Comparison of ENCODE assay signal across 23 mouse cellular contexts in the genomic region with DNA sequence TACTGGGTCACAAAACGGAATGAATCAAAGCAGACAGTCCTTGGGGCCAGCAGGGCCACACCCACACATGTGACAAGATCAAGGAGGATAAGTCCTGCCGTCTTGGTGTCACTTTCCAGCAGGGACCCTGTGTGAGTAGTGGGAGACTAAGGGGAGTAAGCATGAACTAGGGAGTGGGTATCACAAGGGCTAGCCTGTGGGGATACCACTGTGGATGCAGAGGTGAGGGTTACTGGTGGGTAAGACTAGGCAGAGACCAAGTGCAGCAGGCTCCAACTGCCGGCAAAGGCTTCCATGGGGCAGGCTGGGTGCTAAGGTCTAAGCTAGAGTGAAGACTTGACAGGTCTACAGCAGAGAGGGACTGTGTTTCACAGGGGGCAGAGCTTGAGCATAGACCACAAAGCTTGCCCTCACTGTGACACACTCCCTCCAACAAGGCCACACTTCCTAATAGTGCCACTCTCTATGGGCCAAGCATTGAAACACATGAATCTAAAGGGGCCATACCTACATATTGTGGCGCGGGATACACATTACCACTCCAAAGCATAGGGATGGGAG. TPM values are rescaled to one million over a fixed set of nuclear protein-coding genes. Genes with fewer than 3 reads are reported as not detected.
DNase-seq lines count a peak whose midpoint lies in the region; ATAC-seq and TF ChIP-seq lines count a peak whose summit lies in the region.
"Had no signal": no experiment of that assay in that cellular context is flagged by ENCODE, and none has a peak within 500 bp of the region (broad histone marks: within the 10 kb centered on the region; RNA-seq: fewer than 3 reads in every experiment).

No protein-coding gene starts in this region.

- H3K4me2 ChIP-seq in heart, embryonic 11.5 days: no peak overlapping the region
- H3K4me2 ChIP-seq in liver, embryonic 11.5 days: no peak overlapping the region
- no peak overlapping the region for H3K4me2 ChIP-seq in liver, embryonic 12.5 days
- no peak overlapping the region for H3K4me2 ChIP-seq in myocyte (ENCODE audit: low read depth)
- H3K4me2 ChIP-seq: embryonic facial prominence, embryonic 12.5 days; forebrain, embryonic 12.5 days; hindbrain, embryonic 14.5 days; intestine, embryonic 15.5 days; kidney, embryonic 15.5 days; midbrain, embryonic 12.5 days had no signal

- no peak for TF ChIP-seq POLR2A in myocyte (IDR thresholded peaks at IDR 0.05; ENCODE audit: insufficient read length, low read depth)

- no peak overlapping the region for H3K27ac ChIP-seq in heart, embryonic 11.5 days (ENCODE audit: low read depth, low read length)
- H3K27ac ChIP-seq in liver, embryonic 11.5 days (ENCODE audit: low read depth, low read length): no peak overlapping the region
- H3K27ac ChIP-seq in liver, embryonic 12.5 days: no peak overlapping the region
- H3K27ac ChIP-seq: embryonic facial prominence, embryonic 12.5 days; forebrain, embryonic 12.5 days; hindbrain, embryonic 14.5 days; intestine, embryonic 15.5 days; kidney, embryonic 15.5 days; liver, embryonic 14.5 days; midbrain, embryonic 12.5 days; stomach, postnatal 0 days had no signal

- H3K9ac ChIP-seq in heart, embryonic 11.5 days (ENCODE audit: low read depth, low read length): no peak overlapping the region
- no peak overlapping the region for H3K9ac ChIP-seq in liver, embryonic 11.5 days (ENCODE audit: low read depth, low read length)
- no peak overlapping the region for H3K9ac ChIP-seq in liver, embryonic 12.5 days
- H3K9ac ChIP-seq: embryonic facial prominence, embryonic 12.5 days; forebrain, embryonic 12.5 days; hindbrain, embryonic 14.5 days; intestine, embryonic 15.5 days; kidney, embryonic 15.5 days; liver, embryonic 14.5 days; midbrain, embryonic 12.5 days had no signal

- no peak overlapping the region for H3ac ChIP-seq in myocyte (ENCODE audit: control insufficient read depth, insufficient read length)

- peak; percentile 33 for DNase-seq in heart, adult 11 months
- DNase-seq in liver, embryonic 11.5 days (ENCODE audit: low spot score): peak; percentile 29
- peak; percentile 15 for DNase-seq in ZHBTc4 (ENCODE audit: low read depth, low spot score)
- DNase-seq in lung, postnatal 4 days: no peak
- DNase-seq: adrenal gland, postnatal 25 days; cerebellum, adult 9-10 months; heart, postnatal 4 days; right cerebral cortex, postnatal 14 days had no signal

- no peak for ATAC-seq in heart, embryonic 11.5 days (replicated peaks; ENCODE audit: insufficient number of reproducible peaks, low FRiP score, low TSS enrichment)
- no peak for ATAC-seq in liver, embryonic 11.5 days (replicated peaks; ENCODE audit: low FRiP score)
- ATAC-seq in liver, embryonic 12.5 days: no peak; the same call in 1 of the 2 replicates
- ATAC-seq: activated CD4-positive, CD25-positive, alpha-beta regulatory T cell, adult 4 months; intestine, embryonic 15.5 days; lung, postnatal 0 days had no signal

- no peaks in the 10 kb centered on the region for H3K4me1 ChIP-seq in heart, embryonic 11.5 days (ENCODE audit: control insufficient read depth, insufficient read depth, low read length)
- no peaks in the 10 kb centered on the region for H3K4me1 ChIP-seq in liver, embryonic 11.5 days (replicated peaks; ENCODE audit: control insufficient read depth, insufficient read depth, low read length)
- no peaks in the 10 kb centered on the region for H3K4me1 ChIP-seq in liver, embryonic 12.5 days
- H3K4me1 ChIP-seq: embryonic facial prominence, embryonic 12.5 days; forebrain, embryonic 12.5 days; intestine, embryonic 15.5 days; kidney, embryonic 15.5 days; midbrain, embryonic 12.5 days had no signal

- no peaks in the 10 kb centered on the region for H3K79me2 ChIP-seq in myocyte (ENCODE audit: control insufficient read depth, insufficient read depth)

- H3K9me3 ChIP-seq in heart, embryonic 11.5 days (replicated peaks; ENCODE audit: control insufficient read depth, low read length): no peaks in the 10 kb centered on the region
- H3K9me3 ChIP-seq in liver, embryonic 11.5 days (ENCODE audit: control insufficient read depth, low read length): no peaks in the 10 kb centered on the region
- H3K9me3 ChIP-seq in liver, embryonic 12.5 days (replicated peaks): no peaks in the 10 kb centered on the region
- H3K9me3 ChIP-seq: embryonic facial prominence, embryonic 12.5 days; forebrain, embryonic 12.5 days; G1E; intestine, embryonic 15.5 days; kidney, embryonic 15.5 days; midbrain, embryonic 12.5 days had no signal

- H3K27me3 ChIP-seq in heart, embryonic 11.5 days (ENCODE audit: control insufficient read depth, insufficient read depth, low read length): no peaks in the 10 kb centered on the region
- no peaks in the 10 kb centered on the region for H3K27me3 ChIP-seq in liver, embryonic 11.5 days (replicated peaks; ENCODE audit: control insufficient read depth, insufficient read depth, low read length)
- H3K27me3 ChIP-seq in liver, embryonic 12.5 days (replicated peaks): peaks cover 4% of the 10 kb centered on the region; the same call in 1 of the 2 replicates
- no peaks in the 10 kb centered on the region for H3K27me3 ChIP-seq in myocyte (ENCODE audit: control insufficient read depth, insufficient read depth, insufficient read length)
- H3K27me3 ChIP-seq: embryonic facial prominence, embryonic 12.5 days; forebrain, embryonic 12.5 days; intestine, embryonic 15.5 days; kidney, embryonic 15.5 days; midbrain, embryonic 12.5 days had no signal

- no peak overlapping the region for H3K4me3 ChIP-seq in heart, embryonic 11.5 days (ENCODE audit: low read depth, low read length)
- no peak overlapping the region for H3K4me3 ChIP-seq in liver, embryonic 11.5 days (ENCODE audit: low read depth, low read length)
- H3K4me3 ChIP-seq in liver, embryonic 12.5 days: no peak overlapping the region
- H3K4me3 ChIP-seq in myocyte: no peak overlapping the region
- H3K4me3 ChIP-seq: embryonic facial prominence, embryonic 12.5 days; erythroblast, embryonic 14.5 days; forebrain, embryonic 12.5 days; intestine, embryonic 15.5 days; kidney, embryonic 15.5 days; midbrain, embryonic 12.5 days had no signal

- H3K36me3 ChIP-seq in heart, embryonic 11.5 days (ENCODE audit: control insufficient read depth, insufficient read depth, low read length): no peaks in the 10 kb centered on the region
- peaks cover 4% of the 10 kb centered on the region; the same call in 1 of the 2 replicates for H3K36me3 ChIP-seq in liver, embryonic 11.5 days (ENCODE audit: control insufficient read depth, insufficient read depth, low read length)
- H3K36me3 ChIP-seq in liver, embryonic 12.5 days: peaks cover 29% of the 10 kb centered on the region
- H3K36me3 ChIP-seq in myocyte (ENCODE audit: control insufficient read depth, insufficient read depth): no peaks in the 10 kb centered on the region

- 62% methylated on average over 5 of the region's 5 CpGs for WGBS in heart, embryonic 11.5 days (ENCODE audit: insufficient replicate concordance)
- WGBS in liver, embryonic 11.5 days: 61% methylated on average over 5 of the region's 5 CpGs
- 51% methylated on average over 5 of the region's 5 CpGs for WGBS in liver, embryonic 12.5 days (ENCODE audit: insufficient replicate concordance)

TF ChIP-seq in myocyte, 11 proteins besides CTCF, POLR2A, EP300 and RAD21:
- TF ChIP-seq E2F4 (IDR thresholded peaks at IDR 0.05; ENCODE audit: insufficient read depth) (no peak), POLR2AphosphoS2 (IDR thresholded peaks at IDR 0.05; ENCODE audit: insufficient read length, low read depth) (peak; percentile 58), TCF3 (IDR thresholded peaks at IDR 0.05; ENCODE audit: insufficient read length, low read depth) (no peak), MYOD1 (IDR thresholded peaks at IDR 0.05; ENCODE audit: control insufficient read depth in 1 of 3, insufficient read length in 2 of 3, low read depth in 2 of 3) (no peak)

RNA-seq across cellular contexts. Expression of a gene that starts 31.5 kb away (rescaled TPM):
- polyA plus RNA-seq in heart, embryonic 11.5 days (2014; fragmentation: Nextera tagmentation; extraction: Ambion mirVana): 6.3 and 8.3 TPM in 2 replicates
- polyA plus RNA-seq in liver, embryonic 11.5 days (2014; fragmentation: Nextera tagmentation; extraction: Ambion mirVana): 9.9 and 10.3 TPM in 2 replicates
- 5.2 and 6.0 TPM in 2 replicates for polyA plus RNA-seq in liver, embryonic 12.5 days (2016; fragmentation: Nextera tagmentation; extraction: Ambion mirVana)
- polyA plus RNA-seq in myocyte (2012; fragmentation: generic; extraction: Trizol): 2.7 TPM

Comparison
In these comparisons a context has a peak if more than half of its experiments do, and no peak if none do; other contexts are left out.
1. DNase-seq: peak in heart, adult 11 months (single experiment), liver, embryonic 11.5 days (single experiment) and ZHBTc4 (single experiment); none in lung, postnatal 4 days (0 of 2).